Mouse (Mus musculus): ENCODE results near the gene Fkbp8. TPM values are rescaled to one million over a fixed set of nuclear protein-coding genes. Genes with fewer than 3 reads are reported as not detected.

Fkbp8 gene
- polyA plus RNA-seq, 1 experiment from 2014 or later, result 245 TPM

GRCm38 (mm10) chr8:70538633-70539076 is 11.1 kb downstream of the Fkbp8 start:
- WGBS, result under 1% methylated on average over 32 of the region's 32 CpGs
- Histone ChIP-seq H3K9ac (peak overlapping the region; percentile 80), H3K4me3 (ENCODE audit: low read depth, low read length) (peak overlapping the region; percentile 79), H3K27ac (ENCODE audit: low read depth) (peak overlapping the region; percentile 96), H3K4me2 (peak overlapping the region; percentile 97), H3K9me3 (ENCODE audit: low read depth, low read length) (no peaks in the 10 kb centered on the region), H3K36me3 (ENCODE audit: insufficient read depth) (peaks cover 38% of the 10 kb centered on the region), H3K4me1 (ENCODE audit: insufficient read depth) (peaks cover 15% of the 10 kb centered on the region), H3K27me3 (ENCODE audit: insufficient read depth, low read length) (no peaks in the 10 kb centered on the region)
- DNase-seq (peak; percentile 100), ATAC-seq (ENCODE audit: insufficient read depth) (peak; percentile 73)
- TF ChIP-seq CTCF (IDR thresholded peaks at IDR 0.05; ENCODE audit: low read depth), result no peak

GRCm38 (mm10) chr8:70539077-70539813 is 11.7 kb downstream of the Fkbp8 start, which contains the start of gene Ell:
Gene Ell (plus strand): TSS chr8:70539457.
- H3K4me3 ChIP-seq (ENCODE audit: low read depth, low read length), result peak within 1 kb of the TSS; percentile 79
- under 1% methylated on average over 58 of the region's 58 CpGs for WGBS
- DNase-seq (peak; percentile 100), ATAC-seq (ENCODE audit: insufficient read depth) (peak; percentile 90)
- no peaks in the 10 kb centered on the region for H3K9me3 ChIP-seq (ENCODE audit: low read depth, low read length)
- H3K4me2 ChIP-seq, result peak within 1 kb of the TSS; percentile 97
- peaks cover 32% of the 10 kb centered on the region for H3K36me3 ChIP-seq (ENCODE audit: insufficient read depth)
- H3K9ac ChIP-seq, result peak within 1 kb of the TSS; percentile 80
- TF ChIP-seq CTCF (IDR thresholded peaks at IDR 0.05; ENCODE audit: low read depth), result no peak
- no peaks in the 10 kb centered on the region for H3K27me3 ChIP-seq (ENCODE audit: insufficient read depth, low read length)
- peaks cover 15% of the 10 kb centered on the region for H3K4me1 ChIP-seq (ENCODE audit: insufficient read depth)
- peak within 1 kb of the TSS; percentile 96 for H3K27ac ChIP-seq (ENCODE audit: low read depth)

GRCm38 (mm10) chr8:70540013-70540506 is 12.5 kb downstream of the Fkbp8 start:
- H3K4me2 ChIP-seq, result peak overlapping the region; percentile 97
- H3K36me3 ChIP-seq (ENCODE audit: insufficient read depth), result peaks cover 25% of the 10 kb centered on the region
- DNase-seq (no peak), ATAC-seq (ENCODE audit: insufficient read depth) (no peak)
- peaks cover 15% of the 10 kb centered on the region for H3K4me1 ChIP-seq (ENCODE audit: insufficient read depth)
- no peaks in the 10 kb centered on the region for H3K9me3 ChIP-seq (ENCODE audit: low read depth, low read length)
- WGBS, result 6% methylated on average over 4 of the region's 4 CpGs
- no peaks in the 10 kb centered on the region for H3K27me3 ChIP-seq (ENCODE audit: insufficient read depth, low read length)
- TF ChIP-seq CTCF (IDR thresholded peaks at IDR 0.05; ENCODE audit: low read depth), result no peak
- peak overlapping the region; percentile 96; the same call in 1 of the 2 replicates for H3K27ac ChIP-seq (ENCODE audit: low read depth)
- H3K4me3 ChIP-seq (ENCODE audit: low read depth, low read length), result peak overlapping the region; percentile 79
- peak overlapping the region; percentile 80 for H3K9ac ChIP-seq

- peak; percentile 21 for DNase-seq
- TF ChIP-seq CTCF (IDR thresholded peaks at IDR 0.05; ENCODE audit: low read depth), result no peak
- H3K27me3 ChIP-seq (ENCODE audit: insufficient read depth, low read length), result no peaks in the 10 kb centered on the region
- peaks cover 15% of the 10 kb centered on the region for H3K4me1 ChIP-seq (ENCODE audit: insufficient read depth)
- H3K27ac ChIP-seq (ENCODE audit: low read depth), result no peak overlapping the region; the same call in 1 of the 2 replicates
- H3K36me3 ChIP-seq (ENCODE audit: insufficient read depth), result peaks cover 20% of the 10 kb centered on the region
- ATAC-seq (ENCODE audit: insufficient read depth), result no peak
- WGBS, result 38% methylated on average over 7 of the region's 7 CpGs
- H3K9me3 ChIP-seq (ENCODE audit: low read depth, low read length), result no peaks in the 10 kb centered on the region
- H3K9ac ChIP-seq, result peak overlapping the region; percentile 80
- H3K4me2 ChIP-seq, result peak overlapping the region; percentile 97
- H3K4me3 ChIP-seq (ENCODE audit: low read depth, low read length), result peak overlapping the region; percentile 79
These were observed 13.1 kb downstream of the Fkbp8 start for GRCm38 (mm10) chr8:70540507-70541071.

GRCm38 (mm10) chr8:70541081-70541480 is 13.6 kb downstream of the Fkbp8 start:
- no peaks in the 10 kb centered on the region for H3K27me3 ChIP-seq (ENCODE audit: insufficient read depth, low read length)
- ATAC-seq (ENCODE audit: insufficient read depth), result no peak
- H3K4me3 ChIP-seq (ENCODE audit: low read depth, low read length), result peak overlapping the region; percentile 79
- no peaks in the 10 kb centered on the region for H3K9me3 ChIP-seq (ENCODE audit: low read depth, low read length)
- DNase-seq, result no peak
- WGBS, result 73% methylated on average over 5 of the region's 5 CpGs
- no peak overlapping the region; the same call in 1 of the 2 replicates for H3K9ac ChIP-seq
- peaks cover 15% of the 10 kb centered on the region for H3K4me1 ChIP-seq (ENCODE audit: insufficient read depth)
- peak overlapping the region; percentile 97 for H3K4me2 ChIP-seq
- peaks cover 16% of the 10 kb centered on the region for H3K36me3 ChIP-seq (ENCODE audit: insufficient read depth)
- H3K27ac ChIP-seq (ENCODE audit: low read depth), result no peak overlapping the region
- no peak for TF ChIP-seq CTCF (IDR thresholded peaks at IDR 0.05; ENCODE audit: low read depth)

- peaks cover 12% of the 10 kb centered on the region for H3K4me1 ChIP-seq (ENCODE audit: insufficient read depth)
- peak; percentile 41 for DNase-seq
- no peak overlapping the region for H3K9ac ChIP-seq
These were observed 16.7 kb downstream of the Fkbp8 start for GRCm38 (mm10) chr8:70544200-70544687.

GRCm38 (mm10) chr8:70546412-70546811 is 18.9 kb downstream of the Fkbp8 start:
- H3K4me3 ChIP-seq (ENCODE audit: low read depth, low read length), result no peak overlapping the region
- no peak for TF ChIP-seq CTCF (IDR thresholded peaks at IDR 0.05; ENCODE audit: low read depth)
- DNase-seq, result no peak
- H3K36me3 ChIP-seq (ENCODE audit: insufficient read depth), result no peaks in the 10 kb centered on the region; the same call in 1 of the 2 replicates
- no peak for ATAC-seq (ENCODE audit: insufficient read depth)
- H3K27ac ChIP-seq (ENCODE audit: low read depth), result no peak overlapping the region
- 75% methylated on average over 4 of the region's 4 CpGs for whole genome bisulfite sequencing
- no peak overlapping the region for H3K9ac ChIP-seq
- no peaks in the 10 kb centered on the region for H3K4me1 ChIP-seq (ENCODE audit: insufficient read depth)
- H3K27me3 ChIP-seq (ENCODE audit: insufficient read depth, low read length), result no peaks in the 10 kb centered on the region
- no peak overlapping the region for H3K4me2 ChIP-seq
- H3K9me3 ChIP-seq (ENCODE audit: low read depth, low read length), result no peaks in the 10 kb centered on the region

More at GRCm38 (mm10) chr8:70544200-70544687, 16.7 kb downstream of the Fkbp8 start:
- no peaks in the 10 kb centered on the region for H3K9me3 ChIP-seq (ENCODE audit: low read depth, low read length)
- H3K27ac ChIP-seq (ENCODE audit: low read depth), result peak overlapping the region; percentile 42; the same call in 1 of the 2 replicates
- H3K4me2 ChIP-seq, result no peak overlapping the region
- ATAC-seq (ENCODE audit: insufficient read depth), result no peak
- no peaks in the 10 kb centered on the region; the same call in 1 of the 2 replicates for H3K36me3 ChIP-seq (ENCODE audit: insufficient read depth)
- peak; percentile 43 for TF ChIP-seq CTCF (IDR thresholded peaks at IDR 0.05; ENCODE audit: low read depth)
- 37% methylated on average over 6 of the region's 6 CpGs for WGBS
- H3K27me3 ChIP-seq (ENCODE audit: insufficient read depth, low read length), result no peaks in the 10 kb centered on the region
- H3K4me3 ChIP-seq (ENCODE audit: low read depth, low read length), result no peak overlapping the region

All from lung, embryonic 14.5 days (tissue).